Mouse (Mus musculus): Measurements from ENCODE around the gene Gspt2. TPM values are rescaled to one million over a fixed set of nuclear protein-coding genes. Genes with fewer than 3 reads are reported as not detected.
"Not testable (repeated sequence)": the region's sequence is repeated elsewhere in the genome, so short reads cannot be mapped to it uniquely, and the experiment has no call there.

Gene Gspt2
- polyA plus RNA-seq, 1 experiment = 0.61 TPM

DNA sequence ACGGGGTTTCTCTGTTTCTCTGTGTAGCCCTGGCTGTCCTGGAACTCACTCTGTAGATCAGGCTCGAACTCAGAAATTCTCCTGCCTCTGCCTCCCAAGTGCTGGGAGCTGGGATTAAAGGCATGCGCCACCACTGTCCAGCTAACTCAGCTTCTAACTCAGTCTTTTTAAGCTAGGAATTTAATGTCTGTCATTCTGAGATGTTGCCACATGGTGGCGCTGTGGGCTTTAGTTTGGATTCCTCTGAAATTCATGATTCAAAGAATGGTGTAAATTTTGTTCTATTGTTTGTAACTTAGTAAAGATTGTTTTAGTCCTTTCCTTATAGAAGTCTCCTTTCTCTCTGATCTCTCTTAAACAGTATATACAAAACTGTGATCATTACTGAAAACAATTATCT is 39.1 kb downstream of the Gspt2 start:
- 45% methylated on average over 4 of the region's 4 CpGs for WGBS
- TF ChIP-seq POLR2A (IDR thresholded peaks at IDR 0.05; ENCODE audit: control insufficient read depth, extremely low read depth, insufficient read depth, low read length, poor library complexity) = no peak
- no peak for TF ChIP-seq CTCF (IDR thresholded peaks at IDR 0.05; ENCODE audit: borderline replicate concordance, control insufficient read depth, extremely low read depth, insufficient read depth, low read length, poor library complexity)
- DNase-seq = peak; percentile 23
- Histone ChIP-seq H3K27ac (ENCODE audit: control insufficient read depth, insufficient read depth, low read length) (no peak overlapping the region), H3K4me3 (ENCODE audit: control insufficient read depth, insufficient read depth, low read length) (no peak overlapping the region), H3K4me1 (replicated peaks; ENCODE audit: control insufficient read depth, insufficient read depth, low read length) (no peaks in the 10 kb centered on the region), H3K36me3 (ENCODE audit: control insufficient read depth, insufficient read depth, low read length) (no peaks in the 10 kb centered on the region), H3K27me3 (ENCODE audit: control insufficient read depth, insufficient read depth, low read length) (no peaks in the 10 kb centered on the region)

DNA sequence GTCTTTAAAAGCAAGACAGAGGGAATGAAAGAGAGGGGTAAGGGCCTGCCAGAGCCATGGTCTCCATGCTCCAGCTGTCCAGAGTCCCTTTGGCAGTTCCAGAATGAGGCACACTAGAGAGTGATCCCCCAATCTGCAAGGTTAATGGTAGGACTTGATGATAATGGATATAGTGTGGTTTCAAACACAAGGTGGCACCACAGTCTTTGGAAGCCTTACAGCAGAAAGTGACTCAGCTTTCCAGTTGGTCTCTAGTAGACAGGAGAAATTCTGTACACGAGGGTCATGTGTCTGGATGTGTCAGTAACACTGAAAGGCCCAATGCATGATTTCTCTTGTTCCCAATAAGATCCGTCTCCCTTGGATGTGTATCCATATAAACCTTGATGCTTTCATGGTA is 45.7 kb downstream of the Gspt2 start:
- not testable (repeated sequence) for H3K4me1 ChIP-seq (replicated peaks; ENCODE audit: control insufficient read depth, insufficient read depth, low read length); H3K27ac ChIP-seq (ENCODE audit: control insufficient read depth, insufficient read depth, low read length); H3K36me3 ChIP-seq (ENCODE audit: control insufficient read depth, insufficient read depth, low read length); H3K4me3 ChIP-seq (ENCODE audit: control insufficient read depth, insufficient read depth, low read length); DNase-seq; H3K27me3 ChIP-seq (ENCODE audit: control insufficient read depth, insufficient read depth, low read length)
- WGBS = no CpG with 5 or more reads among the region's 2 CpGs

DNA sequence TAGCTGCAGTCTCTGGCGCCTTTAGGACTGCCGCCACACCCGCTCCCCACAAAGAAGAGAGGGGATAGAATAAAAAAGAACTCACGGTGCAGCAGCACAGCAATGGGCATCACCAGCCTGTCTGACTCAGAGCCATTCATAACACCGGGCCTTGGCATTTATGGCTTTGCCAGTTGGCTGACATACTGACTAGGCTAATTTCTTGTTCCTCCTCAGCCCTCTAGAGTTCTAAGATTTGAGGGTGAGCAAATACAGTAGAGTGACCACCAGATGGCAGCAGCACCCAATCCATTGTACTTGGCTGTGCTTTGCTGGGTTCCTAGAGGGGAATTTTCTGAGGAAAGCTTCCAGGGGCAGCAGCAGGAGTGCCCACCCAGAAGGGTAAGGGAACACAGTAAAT is 53.7 kb downstream of the Gspt2 start:
- H3K4me3 ChIP-seq (ENCODE audit: control insufficient read depth, insufficient read depth, low read length); DNase-seq; H3K4me1 ChIP-seq (replicated peaks; ENCODE audit: control insufficient read depth, insufficient read depth, low read length); H3K36me3 ChIP-seq (ENCODE audit: control insufficient read depth, insufficient read depth, low read length); H3K27me3 ChIP-seq (ENCODE audit: control insufficient read depth, insufficient read depth, low read length); H3K27ac ChIP-seq (ENCODE audit: control insufficient read depth, insufficient read depth, low read length): not testable (repeated sequence)
- 70% methylated on average over 4 of the region's 5 CpGs for WGBS

Other genes with a start within 250 kb of the Gspt2 start
- gene Maged1, start 93.9 kb upstream of the Gspt2 start, polyA plus RNA-seq (2012; rRNA removed) = 49.2 and 66.1 TPM in 2 replicates
- 3.7 and 4.1 TPM in 2 replicates for gene Zxdb, start 88.5 kb downstream of the Gspt2 start, polyA plus RNA-seq (2012; rRNA removed)

Measured in thymus, adult 2 months (tissue).